Mouse (Mus musculus) thymus, postnatal 14 days (tissue): ENCODE results near the gene H2afy2.
A peak's percentile ranks its signal among the peaks of the same experiment; 100 is the strongest.

ENCODE experiments used
- DNase-seq: peaks from one replicate; pipeline ENCODE4 v3.0.0; 2021

Gene H2afy2

GRCm38 (mm10) chr10:61720331-61720730 is 63.6 kb downstream of the H2afy2 start:
- DNase-seq, result no peak

GRCm38 (mm10) chr10:61717406-61718296 is 66.3 kb downstream of the H2afy2 start:
- DNase-seq, result no peak

- no peak for DNase-seq
Measured at GRCm38 (mm10) chr10:61715996-61716864, 67.7 kb downstream of the H2afy2 start.

GRCm38 (mm10) chr10:61715462-61715837 is 68.5 kb downstream of the H2afy2 start:
- no peak for DNase-seq

- DNase-seq, result peak; percentile 27
Measured at GRCm38 (mm10) chr10:61714771-61715461, 69.0 kb downstream of the H2afy2 start, which contains the start of gene Aifm2. Aifm2 (plus strand) TSS chr10:61715263.

GRCm38 (mm10) chr10:61714146-61714545 is 69.8 kb downstream of the H2afy2 start:
- DNase-seq, result no peak

- no peak for DNase-seq
Measured at GRCm38 (mm10) chr10:61713601-61714000, 70.3 kb downstream of the H2afy2 start.

GRCm38 (mm10) chr10:61706412-61707375 is 77.3 kb downstream of the H2afy2 start:
- no peak for DNase-seq

GRCm38 (mm10) chr10:61704663-61705062 is 79.3 kb downstream of the H2afy2 start:
- no peak for DNase-seq

GRCm38 (mm10) chr10:61697028-61697427 is 86.9 kb downstream of the H2afy2 start:
- DNase-seq, result no peak

- peak; percentile 46 for DNase-seq
Measured at GRCm38 (mm10) chr10:61696560-61696823, 87.5 kb downstream of the H2afy2 start.

GRCm38 (mm10) chr10:61695703-61696559 is 88.0 kb downstream of the H2afy2 start:
- peak; percentile 58 for DNase-seq

GRCm38 (mm10) chr10:61694870-61695670 is 88.9 kb downstream of the H2afy2 start, which contains the start of gene Tysnd1:
Tysnd1 (plus strand) TSS chr10:61695514.
- peak; percentile 94 for DNase-seq

- DNase-seq, result no peak
Measured at GRCm38 (mm10) chr10:61693563-61693962, 90.4 kb downstream of the H2afy2 start.

GRCm38 (mm10) chr10:61689405-61689804 is 94.5 kb downstream of the H2afy2 start:
- no peak for DNase-seq
